Mouse (Mus musculus): ENCODE results near the gene Nup62cl. TPM values are rescaled to one million over a fixed set of nuclear protein-coding genes. Genes with fewer than 3 reads are reported as not detected.

Nup62cl gene
- 23.1 and 32.7 TPM in 2 replicates for polyA plus RNA-seq (2015; fragmentation: Nextera tagmentation; extraction: Ambion mirVana)

GRCm38 (mm10) chrX:140062135-140062975 is at the start of gene Nup62cl, which contains the start of gene Pih1h3b:
TSS of gene Nup62cl (minus strand) at chrX:140062712.
TSS of gene Pih1h3b (plus strand) at chrX:140062879.

GRCm38 (mm10) chrX:139997740-139998690 is 64.5 kb downstream of the Nup62cl start, which contains the start of gene Rbm41:
TSS of gene Rbm41 (minus strand) at chrX:139998595.

Other genes with a start within 250 kb of the Nup62cl start
- 4.7 TPM in 2 replicates for gene Morc4, start 191.0 kb downstream of the Nup62cl start, polyA plus RNA-seq (2015; fragmentation: Nextera tagmentation; extraction: Ambion mirVana)
- gene Rbm41, start 64.1 kb downstream of the Nup62cl start, polyA plus RNA-seq (2015; fragmentation: Nextera tagmentation; extraction: Ambion mirVana): 1.7 and 3.0 TPM in 2 replicates
- not detected in 2 replicates for gene Pih1h3b, start 167 bp upstream of the Nup62cl start, polyA plus RNA-seq (2015; fragmentation: Nextera tagmentation; extraction: Ambion mirVana)